Mouse (Mus musculus) MEL (cell line): ENCODE measurements at regions not wholly inside any gene's neighbourhood (a gene's known extent, or its start where the extent isn't known, plus 50 kb on each side); places are given as distances from the start of the nearest gene placed in this dataset.

Experiments
- CHD2 ChIP-seq: IDR thresholded peaks from 2 replicates; pipeline ENCODE4 v1.6.1; 2011; ENCODE audit warnings: low read length, improper control_type of control experiment
- CTCF ChIP-seq, 3 experiments: IDR thresholded peaks in 2 of 3; conservative IDR thresholded peaks in 1 of 3; 2 replicates each; pipeline ENCODE4 v1.5.1; 2011 to 2012; ENCODE audit warnings: low read length in 3 of 3, low read depth in 2 of 3, mild to moderate bottlenecking in 2 of 3, improper control_type of control experiment in 1 of 3, inconsistent platforms in 1 of 3, mixed read lengths in 1 of 3, moderate library complexity in 1 of 3; ENCODE audit not compliant: control insufficient read depth in 1 of 3, insufficient read depth in 1 of 3, poor library complexity in 1 of 3, severe bottlenecking in 1 of 3
- EP300 ChIP-seq, 2 experiments: IDR thresholded peaks; 2 replicates each; pipeline ENCODE4 v1.6.1; 2011; ENCODE audit warnings: improper control_type of control experiment in 2 of 2, low read length in 2 of 2, low read depth in 1 of 2, mild to moderate bottlenecking in 1 of 2
- ETS1 ChIP-seq: IDR thresholded peaks from 2 replicates; pipeline ENCODE4 v1.6.1; 2012; ENCODE audit warnings: low read depth, mild to moderate bottlenecking, inconsistent platforms, low read length, improper control_type of control experiment, moderate library complexity
- GABPA ChIP-seq: IDR thresholded peaks from 2 replicates; pipeline ENCODE4 v1.6.1; 2012; ENCODE audit warnings: low read depth, mild to moderate bottlenecking, inconsistent platforms, low read length, improper control_type of control experiment, moderate library complexity
- MXI1 ChIP-seq: IDR thresholded peaks from 2 replicates; pipeline ENCODE4 v1.6.1; 2011; ENCODE audit warnings: mild to moderate bottlenecking, low read depth, low read length, improper control_type of control experiment
- NRF1 ChIP-seq: IDR thresholded peaks from 2 replicates; pipeline ENCODE4 v1.6.1; 2014; ENCODE audit warnings: low read depth, mild to moderate bottlenecking, inconsistent platforms, low read length, improper control_type of control experiment, moderate library complexity; ENCODE audit not compliant: poor library complexity, insufficient read depth, severe bottlenecking
- POLR2A ChIP-seq, 2 experiments: IDR thresholded peaks; 2 replicates each; pipeline ENCODE4 v1.6.1; 2011 to 2012; ENCODE audit warnings: low read length in 2 of 2, mild to moderate bottlenecking in 2 of 2, control low read depth in 1 of 2, improper control_type of control experiment in 1 of 2, low read depth in 1 of 2, moderate library complexity in 1 of 2; ENCODE audit not compliant: control insufficient read depth in 1 of 2, insufficient read depth in 1 of 2, poor library complexity in 1 of 2
- POLR2AphosphoS2 ChIP-seq: IDR thresholded peaks from 2 replicates; pipeline ENCODE4 v1.6.1; 2011; ENCODE audit warnings: low read length, improper control_type of control experiment
- TBP ChIP-seq: IDR thresholded peaks from 2 replicates; pipeline ENCODE4 v1.8.0; 2011; ENCODE audit warnings: low read depth, low read length, improper control_type of control experiment
- USF1 ChIP-seq: IDR thresholded peaks from 2 replicates; pipeline ENCODE4 v1.6.1; 2014; ENCODE audit warnings: low read depth, mild to moderate bottlenecking, inconsistent platforms, low read length, improper control_type of control experiment, moderate library complexity
- USF2 ChIP-seq, 2 experiments: IDR thresholded peaks; 2 replicates each; pipeline ENCODE4 v1.6.1; 2011 to 2012; ENCODE audit warnings: improper control_type of control experiment in 2 of 2, low read length in 2 of 2, borderline replicate concordance in 1 of 2, inconsistent platforms in 1 of 2, low read depth in 1 of 2, mild to moderate bottlenecking in 1 of 2; ENCODE audit not compliant: insufficient read depth in 1 of 2
- ZC3H11A ChIP-seq: IDR thresholded peaks from 2 replicates; pipeline ENCODE4 v1.6.1; 2012; ENCODE audit warnings: low read depth, mild to moderate bottlenecking, inconsistent platforms, low read length, improper control_type of control experiment

DNA sequence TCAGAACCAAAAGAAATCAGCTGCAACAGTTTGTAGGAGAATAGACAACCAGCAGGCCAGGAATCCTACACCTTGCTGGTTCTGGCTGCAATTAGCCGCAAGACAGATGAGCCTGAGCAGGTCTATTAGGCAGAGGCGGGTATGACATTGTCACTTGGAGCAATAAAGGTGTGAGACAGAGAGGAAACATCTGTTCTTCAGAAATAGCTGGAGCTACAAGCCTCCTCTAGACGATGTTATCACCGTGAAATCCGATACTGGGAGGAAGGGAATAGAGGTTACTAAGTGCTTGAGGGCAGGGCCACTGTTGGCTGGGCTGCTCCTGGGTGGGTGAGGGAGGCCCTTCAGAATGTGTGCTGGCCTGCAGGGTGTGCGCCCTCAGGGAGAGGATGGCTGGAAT lies 135.8 kb upstream of the Sulf2 start:
- TF ChIP-seq CTCF (IDR thresholded peaks at IDR 0.05 in 2 of 3, conservative IDR thresholded peaks at IDR 0.05 in 1 of 3; ENCODE audit: control insufficient read depth in 1 of 3, insufficient read depth in 1 of 3, low read depth in 2 of 3, low read length in 3 of 3, poor library complexity in 1 of 3, severe bottlenecking in 1 of 3) (no peak), USF1 (no peak), CHD2 (no peak), TBP (no peak), ZC3H11A (no peak), GABPA (no peak), ETS1 (no peak), POLR2AphosphoS2 (no peak), EP300 (IDR thresholded peaks at IDR 0.05; ENCODE audit: low read depth in 1 of 2, low read length in 2 of 2) (no peak), NRF1 (no peak), USF2 (IDR thresholded peaks at IDR 0.05; ENCODE audit: borderline replicate concordance in 1 of 2, insufficient read depth in 1 of 2, low read depth in 1 of 2, low read length in 2 of 2) (no peak), POLR2A (IDR thresholded peaks at IDR 0.05; ENCODE audit: control insufficient read depth in 1 of 2, insufficient read depth in 1 of 2, low read depth in 1 of 2, low read length in 2 of 2, poor library complexity in 1 of 2) (no peak), MXI1 (no peak)
